Mouse (Mus musculus): ENCODE results near the gene Fbxo36. TPM values are rescaled to one million over a fixed set of nuclear protein-coding genes. Genes with fewer than 3 reads are reported as not detected.

Fbxo36 gene
- polyA plus RNA-seq, 1 experiment from 2014 or later, result 8.1 TPM

- no peaks in the 10 kb centered on the region for H3K9me3 ChIP-seq (ENCODE audit: control insufficient read depth, low read depth, low read length)
- no peaks in the 10 kb centered on the region for H3K27me3 ChIP-seq (ENCODE audit: control insufficient read depth, insufficient read depth, low read length)
- 73% methylated on average over 4 of the region's 4 CpGs for whole genome bisulfite sequencing
- no peak for ATAC-seq (ENCODE audit: insufficient number of reproducible peaks, insufficient read depth, low FRiP score, low read depth)
- H3K36me3 ChIP-seq (ENCODE audit: control insufficient read depth, insufficient read depth, low read length), result no peaks in the 10 kb centered on the region
- H3K27ac ChIP-seq (ENCODE audit: low read length), result no peak overlapping the region
- H3K4me3 ChIP-seq (ENCODE audit: low read depth, low read length), result no peak overlapping the region
- no peak overlapping the region for H3K4me2 ChIP-seq (replicated peaks; ENCODE audit: low read depth, low read length)
- no peaks in the 10 kb centered on the region for H3K4me1 ChIP-seq (ENCODE audit: control insufficient read depth, insufficient read depth, low read length)
- no peak overlapping the region for H3K9ac ChIP-seq (replicated peaks; ENCODE audit: low read depth, low read length)
Observed at GRCm38 (mm10) chr1:84872939-84873338, 33.3 kb downstream of the Fbxo36 start.

DNA sequence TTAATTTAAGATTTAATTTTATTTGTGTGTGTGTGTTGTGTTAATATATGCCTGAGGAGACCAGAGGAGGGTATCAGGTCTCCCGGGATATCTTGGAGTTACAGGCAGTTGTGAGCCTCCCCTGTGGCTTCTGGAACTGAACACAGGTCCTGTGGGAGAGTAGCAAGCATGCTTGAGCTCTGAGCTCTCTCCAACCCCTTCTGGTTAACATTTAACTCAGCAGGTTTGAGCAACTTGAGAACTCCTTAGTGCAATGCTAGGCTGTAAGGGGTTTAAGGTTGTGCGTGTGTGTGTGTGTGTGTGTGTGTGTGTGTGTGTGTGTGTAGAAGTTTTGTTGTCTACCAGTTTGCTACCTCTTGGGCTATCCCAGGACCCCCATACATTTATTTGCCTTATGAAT, 37.9 kb downstream of the Fbxo36 start:
- ATAC-seq (ENCODE audit: insufficient number of reproducible peaks, insufficient read depth, low FRiP score, low read depth), result no peak

GRCm38 (mm10) chr1:84879571-84880120, 40.0 kb downstream of the Fbxo36 start:
- Histone ChIP-seq H3K27ac (ENCODE audit: low read length) (no peak overlapping the region), H3K36me3 (ENCODE audit: control insufficient read depth, insufficient read depth, low read length) (no peaks in the 10 kb centered on the region), H3K4me3 (ENCODE audit: low read depth, low read length) (no peak overlapping the region), H3K4me2 (replicated peaks; ENCODE audit: low read depth, low read length) (no peak overlapping the region), H3K27me3 (ENCODE audit: control insufficient read depth, insufficient read depth, low read length) (no peaks in the 10 kb centered on the region), H3K4me1 (ENCODE audit: control insufficient read depth, insufficient read depth, low read length) (no peaks in the 10 kb centered on the region), H3K9ac (replicated peaks; ENCODE audit: low read depth, low read length) (no peak overlapping the region), H3K9me3 (ENCODE audit: control insufficient read depth, low read depth, low read length) (no peaks in the 10 kb centered on the region)
- 93% methylated on average over 8 of the region's 8 CpGs for WGBS
- no peak for ATAC-seq (ENCODE audit: insufficient number of reproducible peaks, insufficient read depth, low FRiP score, low read depth)

More for the DNA sequence above, 37.9 kb downstream of the Fbxo36 start:
- Histone ChIP-seq H3K36me3 (ENCODE audit: control insufficient read depth, insufficient read depth, low read length) (no peaks in the 10 kb centered on the region), H3K27me3 (ENCODE audit: control insufficient read depth, insufficient read depth, low read length) (no peaks in the 10 kb centered on the region), H3K27ac (ENCODE audit: low read length) (no peak overlapping the region), H3K4me2 (replicated peaks; ENCODE audit: low read depth, low read length) (no peak overlapping the region), H3K4me1 (ENCODE audit: control insufficient read depth, insufficient read depth, low read length) (no peaks in the 10 kb centered on the region), H3K9ac (replicated peaks; ENCODE audit: low read depth, low read length) (no peak overlapping the region), H3K9me3 (ENCODE audit: control insufficient read depth, low read depth, low read length) (no peaks in the 10 kb centered on the region), H3K4me3 (ENCODE audit: low read depth, low read length) (no peak overlapping the region)
- WGBS, result 83% methylated on average over 2 of the region's 2 CpGs

GRCm38 (mm10) chr1:84881248-84882065, 41.8 kb downstream of the Fbxo36 start:
- 77% methylated on average over 11 of the region's 11 CpGs for WGBS
- H3K27ac ChIP-seq (ENCODE audit: low read length), result no peak overlapping the region
- no peak overlapping the region for H3K9ac ChIP-seq (replicated peaks; ENCODE audit: low read depth, low read length)
- no peak for ATAC-seq (ENCODE audit: insufficient number of reproducible peaks, insufficient read depth, low FRiP score, low read depth)
- no peaks in the 10 kb centered on the region for H3K9me3 ChIP-seq (ENCODE audit: control insufficient read depth, low read depth, low read length)
- no peaks in the 10 kb centered on the region for H3K27me3 ChIP-seq (ENCODE audit: control insufficient read depth, insufficient read depth, low read length)
- no peak overlapping the region for H3K4me2 ChIP-seq (replicated peaks; ENCODE audit: low read depth, low read length)
- H3K4me3 ChIP-seq (ENCODE audit: low read depth, low read length), result no peak overlapping the region
- no peaks in the 10 kb centered on the region for H3K4me1 ChIP-seq (ENCODE audit: control insufficient read depth, insufficient read depth, low read length)
- H3K36me3 ChIP-seq (ENCODE audit: control insufficient read depth, insufficient read depth, low read length), result no peaks in the 10 kb centered on the region

GRCm38 (mm10) chr1:84882066-84882532, 42.5 kb downstream of the Fbxo36 start:
- H3K4me2 ChIP-seq (replicated peaks; ENCODE audit: low read depth, low read length), result no peak overlapping the region
- 66% methylated on average over 2 of the region's 2 CpGs for WGBS
- H3K9ac ChIP-seq (replicated peaks; ENCODE audit: low read depth, low read length), result no peak overlapping the region
- no peak overlapping the region for H3K4me3 ChIP-seq (ENCODE audit: low read depth, low read length)
- no peaks in the 10 kb centered on the region for H3K36me3 ChIP-seq (ENCODE audit: control insufficient read depth, insufficient read depth, low read length)
- H3K27me3 ChIP-seq (ENCODE audit: control insufficient read depth, insufficient read depth, low read length), result no peaks in the 10 kb centered on the region
- H3K27ac ChIP-seq (ENCODE audit: low read length), result no peak overlapping the region
- H3K9me3 ChIP-seq (ENCODE audit: control insufficient read depth, low read depth, low read length), result no peaks in the 10 kb centered on the region
- no peak for ATAC-seq (ENCODE audit: insufficient number of reproducible peaks, insufficient read depth, low FRiP score, low read depth)
- H3K4me1 ChIP-seq (ENCODE audit: control insufficient read depth, insufficient read depth, low read length), result no peaks in the 10 kb centered on the region

GRCm38 (mm10) chr1:84882937-84883336, 43.3 kb downstream of the Fbxo36 start:
- Histone ChIP-seq H3K36me3 (ENCODE audit: control insufficient read depth, insufficient read depth, low read length) (no peaks in the 10 kb centered on the region), H3K9ac (replicated peaks; ENCODE audit: low read depth, low read length) (no peak overlapping the region), H3K4me1 (ENCODE audit: control insufficient read depth, insufficient read depth, low read length) (no peaks in the 10 kb centered on the region), H3K4me2 (replicated peaks; ENCODE audit: low read depth, low read length) (no peak overlapping the region), H3K27me3 (ENCODE audit: control insufficient read depth, insufficient read depth, low read length) (no peaks in the 10 kb centered on the region), H3K9me3 (ENCODE audit: control insufficient read depth, low read depth, low read length) (no peaks in the 10 kb centered on the region), H3K27ac (ENCODE audit: low read length) (no peak overlapping the region), H3K4me3 (ENCODE audit: low read depth, low read length) (no peak overlapping the region)
- WGBS, result 90% methylated on average over 4 of the region's 4 CpGs
- ATAC-seq (ENCODE audit: insufficient number of reproducible peaks, insufficient read depth, low FRiP score, low read depth), result no peak

GRCm38 (mm10) chr1:84883889-84884288, 44.2 kb downstream of the Fbxo36 start:
- Histone ChIP-seq H3K27ac (ENCODE audit: low read length) (no peak overlapping the region), H3K27me3 (ENCODE audit: control insufficient read depth, insufficient read depth, low read length) (no peaks in the 10 kb centered on the region), H3K9me3 (ENCODE audit: control insufficient read depth, low read depth, low read length) (no peaks in the 10 kb centered on the region), H3K4me2 (replicated peaks; ENCODE audit: low read depth, low read length) (no peak overlapping the region), H3K4me1 (ENCODE audit: control insufficient read depth, insufficient read depth, low read length) (no peaks in the 10 kb centered on the region), H3K36me3 (ENCODE audit: control insufficient read depth, insufficient read depth, low read length) (no peaks in the 10 kb centered on the region), H3K9ac (replicated peaks; ENCODE audit: low read depth, low read length) (no peak overlapping the region), H3K4me3 (ENCODE audit: low read depth, low read length) (no peak overlapping the region)
- 67% methylated on average over 4 of the region's 4 CpGs for WGBS
- ATAC-seq (ENCODE audit: insufficient number of reproducible peaks, insufficient read depth, low FRiP score, low read depth), result no peak

- Histone ChIP-seq H3K27ac (ENCODE audit: low read length) (no peak overlapping the region), H3K4me3 (ENCODE audit: low read depth, low read length) (no peak overlapping the region), H3K4me1 (ENCODE audit: control insufficient read depth, insufficient read depth, low read length) (no peaks in the 10 kb centered on the region), H3K36me3 (ENCODE audit: control insufficient read depth, insufficient read depth, low read length) (no peaks in the 10 kb centered on the region), H3K27me3 (ENCODE audit: control insufficient read depth, insufficient read depth, low read length) (no peaks in the 10 kb centered on the region), H3K9me3 (ENCODE audit: control insufficient read depth, low read depth, low read length) (no peaks in the 10 kb centered on the region), H3K9ac (replicated peaks; ENCODE audit: low read depth, low read length) (no peak overlapping the region), H3K4me2 (replicated peaks; ENCODE audit: low read depth, low read length) (no peak overlapping the region)
- WGBS, result 79% methylated on average over 3 of the region's 3 CpGs
- ATAC-seq (ENCODE audit: insufficient number of reproducible peaks, insufficient read depth, low FRiP score, low read depth), result no peak
Observed at GRCm38 (mm10) chr1:84885174-84885573, 45.5 kb downstream of the Fbxo36 start.

Measured in stomach, embryonic 14.5 days (tissue).